Mouse (Mus musculus): Measurements from ENCODE around the gene Tprn. TPM values are rescaled to one million over a fixed set of nuclear protein-coding genes. Genes with fewer than 3 reads are reported as not detected.

The Tprn gene
- polyA plus RNA-seq, 1 experiment from 2014 or later: 9.5 TPM

- DNase-seq (ENCODE audit: low spot score): peak; percentile 81
- Histone ChIP-seq H3K4me3 (no peak overlapping the region), H3K4me1 (replicated peaks) (peaks cover 2% of the 10 kb centered on the region; the same call in 1 of the 2 replicates), H3K36me3 (peaks cover 100% of the 10 kb centered on the region), H3K27me3 (ENCODE audit: insufficient read depth, poor library complexity, severe bottlenecking) (no peaks in the 10 kb centered on the region), H3K9me3 (no peaks in the 10 kb centered on the region), H3K27ac (no peak overlapping the region)
- WGBS: 63% methylated on average over 13 of the region's 13 CpGs
These were observed 16.8 kb downstream of the Tprn start for GRCm38 (mm10) chr2:25278928-25279882.

- Histone ChIP-seq H3K4me1 (replicated peaks) (peaks cover 9% of the 10 kb centered on the region), H3K9me3 (no peaks in the 10 kb centered on the region), H3K36me3 (peaks cover 59% of the 10 kb centered on the region), H3K27me3 (ENCODE audit: insufficient read depth, poor library complexity, severe bottlenecking) (peaks cover 36% of the 10 kb centered on the region), H3K4me3 (no peak overlapping the region), H3K27ac (no peak overlapping the region)
- no peak for DNase-seq (ENCODE audit: low spot score)
- WGBS: 92% methylated on average over 2 of the region's 2 CpGs
These were observed 23.1 kb downstream of the Tprn start for GRCm38 (mm10) chr2:25285551-25285950.

GRCm38 (mm10) chr2:25286314-25286713, 23.9 kb downstream of the Tprn start:
- H3K4me3 ChIP-seq: no peak overlapping the region
- no peak for DNase-seq (ENCODE audit: low spot score)
- H3K4me1 ChIP-seq (replicated peaks): peaks cover 15% of the 10 kb centered on the region
- peaks cover 51% of the 10 kb centered on the region for H3K36me3 ChIP-seq
- H3K27ac ChIP-seq: no peak overlapping the region
- peaks cover 44% of the 10 kb centered on the region for H3K27me3 ChIP-seq (ENCODE audit: insufficient read depth, poor library complexity, severe bottlenecking)
- H3K9me3 ChIP-seq: no peaks in the 10 kb centered on the region
- 88% methylated on average over 1 of the region's 1 CpGs for WGBS

GRCm38 (mm10) chr2:25286837-25287636, 24.6 kb downstream of the Tprn start:
- Histone ChIP-seq H3K4me3 (no peak overlapping the region), H3K27ac (no peak overlapping the region), H3K4me1 (replicated peaks) (peaks cover 22% of the 10 kb centered on the region), H3K27me3 (ENCODE audit: insufficient read depth, poor library complexity, severe bottlenecking) (peaks cover 51% of the 10 kb centered on the region), H3K9me3 (no peaks in the 10 kb centered on the region), H3K36me3 (peaks cover 44% of the 10 kb centered on the region)
- DNase-seq (ENCODE audit: low spot score): no peak
- WGBS: 62% methylated on average over 7 of the region's 7 CpGs

- Histone ChIP-seq H3K36me3 (peaks cover 34% of the 10 kb centered on the region), H3K27me3 (ENCODE audit: insufficient read depth, poor library complexity, severe bottlenecking) (peaks cover 61% of the 10 kb centered on the region), H3K4me3 (no peak within 1 kb of the TSS), H3K9me3 (no peaks in the 10 kb centered on the region), H3K27ac (no peak within 1 kb of the TSS), H3K4me1 (replicated peaks) (peaks cover 30% of the 10 kb centered on the region)
- DNase-seq (ENCODE audit: low spot score): no peak
- WGBS: 85% methylated on average over 6 of the region's 6 CpGs
These were observed 25.7 kb downstream of the Tprn start, which contains the start of gene Tmem210 for GRCm38 (mm10) chr2:25287927-25288649. Gene Tmem210 (plus strand): TSS chr2:25288145.

GRCm38 (mm10) chr2:25288734-25289345, 26.4 kb downstream of the Tprn start:
- H3K27ac ChIP-seq: no peak overlapping the region
- H3K9me3 ChIP-seq: no peaks in the 10 kb centered on the region
- WGBS: 87% methylated on average over 7 of the region's 7 CpGs
- no peak for DNase-seq (ENCODE audit: low spot score)
- H3K4me3 ChIP-seq: no peak overlapping the region
- H3K27me3 ChIP-seq (ENCODE audit: insufficient read depth, poor library complexity, severe bottlenecking): peaks cover 69% of the 10 kb centered on the region
- peaks cover 26% of the 10 kb centered on the region for H3K36me3 ChIP-seq
- peaks cover 30% of the 10 kb centered on the region for H3K4me1 ChIP-seq (replicated peaks)

- Histone ChIP-seq H3K9me3 (no peaks in the 10 kb centered on the region), H3K4me3 (peak within 1 kb of the TSS; percentile 29), H3K27me3 (ENCODE audit: insufficient read depth, poor library complexity, severe bottlenecking) (peaks cover 77% of the 10 kb centered on the region), H3K36me3 (peaks cover 18% of the 10 kb centered on the region), H3K4me1 (replicated peaks) (peaks cover 30% of the 10 kb centered on the region), H3K27ac (no peak within 1 kb of the TSS)
- 18% methylated on average over 11 of the region's 11 CpGs for WGBS
- DNase-seq (ENCODE audit: low spot score): no peak
These were observed 27.2 kb downstream of the Tprn start, which contains the start of gene Lrrc26 for GRCm38 (mm10) chr2:25289651-25290050. Gene Lrrc26 (plus strand): TSS chr2:25289915.

- Histone ChIP-seq H3K4me3 (peak overlapping the region; percentile 29), H3K4me1 (replicated peaks) (peaks cover 30% of the 10 kb centered on the region), H3K27ac (no peak overlapping the region), H3K27me3 (ENCODE audit: insufficient read depth, poor library complexity, severe bottlenecking) (peaks cover 81% of the 10 kb centered on the region), H3K9me3 (no peaks in the 10 kb centered on the region), H3K36me3 (peaks cover 12% of the 10 kb centered on the region)
- DNase-seq (ENCODE audit: low spot score): peak; percentile 18
- WGBS: 2% methylated on average over 54 of the region's 54 CpGs
These were observed 27.8 kb downstream of the Tprn start for GRCm38 (mm10) chr2:25290101-25290815.

- H3K36me3 ChIP-seq: peaks cover 7% of the 10 kb centered on the region
- H3K27ac ChIP-seq: no peak overlapping the region
- H3K9me3 ChIP-seq: no peaks in the 10 kb centered on the region
- WGBS: under 1% methylated on average over 18 of the region's 18 CpGs
- DNase-seq (ENCODE audit: low spot score): peak; percentile 16
- peak overlapping the region; percentile 29 for H3K4me3 ChIP-seq
- peaks cover 30% of the 10 kb centered on the region for H3K4me1 ChIP-seq (replicated peaks)
- H3K27me3 ChIP-seq (ENCODE audit: insufficient read depth, poor library complexity, severe bottlenecking): peaks cover 86% of the 10 kb centered on the region
These were observed 28.4 kb downstream of the Tprn start for GRCm38 (mm10) chr2:25290816-25291130.

GRCm38 (mm10) chr2:25291184-25292053, 29.0 kb downstream of the Tprn start:
- Histone ChIP-seq H3K27ac (no peak overlapping the region), H3K27me3 (ENCODE audit: insufficient read depth, poor library complexity, severe bottlenecking) (peaks cover 92% of the 10 kb centered on the region), H3K4me1 (replicated peaks) (peaks cover 30% of the 10 kb centered on the region), H3K4me3 (peak overlapping the region; percentile 43), H3K9me3 (no peaks in the 10 kb centered on the region), H3K36me3 (peaks cover under 1% of the 10 kb centered on the region; the same call in 1 of the 2 replicates)
- WGBS: 6% methylated on average over 32 of the region's 32 CpGs
- peak; percentile 18 for DNase-seq (ENCODE audit: low spot score)

GRCm38 (mm10) chr2:25292054-25292544, 29.7 kb downstream of the Tprn start:
- Histone ChIP-seq H3K4me1 (replicated peaks) (peaks cover 28% of the 10 kb centered on the region), H3K36me3 (no peaks in the 10 kb centered on the region), H3K4me3 (peak overlapping the region; percentile 43), H3K27ac (peak overlapping the region; percentile 62; the same call in 1 of the 2 replicates), H3K9me3 (no peaks in the 10 kb centered on the region), H3K27me3 (ENCODE audit: insufficient read depth, poor library complexity, severe bottlenecking) (peaks cover 97% of the 10 kb centered on the region)
- DNase-seq (ENCODE audit: low spot score): peak; percentile 21
- 7% methylated on average over 43 of the region's 43 CpGs for WGBS

Data from hindbrain, embryonic 10.5 days (tissue).